Mouse (Mus musculus) ES-Bruce4 (cell line): ENCODE data around the gene A630023A22Rik. TPM values are rescaled to one million over a fixed set of nuclear protein-coding genes. Genes with fewer than 3 reads are reported as not detected.

ENCODE experiments used
- H3K27ac ChIP-seq: 2 replicates; pipeline ENCODE4 v1.5.1; 2012; ENCODE audit warnings: low read length, inconsistent platforms; ENCODE audit not compliant: insufficient read depth
- H3K27me3 ChIP-seq: 2 replicates; pipeline ENCODE4 v1.6.1; 2012; ENCODE audit warnings: mild to moderate bottlenecking, low read length, inconsistent platforms; ENCODE audit not compliant: control insufficient read depth, poor library complexity, insufficient read depth, severe bottlenecking
- H3K36me3 ChIP-seq: 2 replicates; pipeline ENCODE4 v1.6.1; 2012; ENCODE audit warnings: inconsistent platforms, mild to moderate bottlenecking, low read length, moderate library complexity; ENCODE audit not compliant: control insufficient read depth, poor library complexity, insufficient read depth, severe bottlenecking
- H3K4me1 ChIP-seq: one replicate; pipeline ENCODE4 v1.8.1; 2011; ENCODE audit warnings: low read length; ENCODE audit not compliant: control insufficient read depth, insufficient read depth
- H3K4me3 ChIP-seq: 2 replicates; pipeline ENCODE4 v1.5.1; 2011; ENCODE audit warnings: low read depth, mild to moderate bottlenecking, low read length
- H3K9ac ChIP-seq: 2 replicates; pipeline ENCODE4 v1.6.1; 2012; ENCODE audit warnings: low read depth, mild to moderate bottlenecking, inconsistent platforms; ENCODE audit not compliant: poor library complexity, severe bottlenecking
- H3K9me3 ChIP-seq: replicated peaks from 2 replicates; pipeline ENCODE4 v1.6.1; 2012; ENCODE audit warnings: mild to moderate bottlenecking, low read length, inconsistent platforms; ENCODE audit not compliant: control insufficient read depth, poor library complexity, insufficient read depth, severe bottlenecking
- CTCF ChIP-seq: IDR thresholded peaks from one replicate; pipeline ENCODE4 v1.8.1; 2011; ENCODE audit warnings: low read depth, low read length
- EP300 ChIP-seq: IDR thresholded peaks from 2 replicates; pipeline ENCODE4 v1.6.1; 2011; ENCODE audit warnings: low read depth, low read length; ENCODE audit not compliant: insufficient read depth
- POLR2A ChIP-seq: IDR thresholded peaks from one replicate; pipeline ENCODE4 v1.8.1; 2011; ENCODE audit warnings: low read length; ENCODE audit not compliant: insufficient read depth
- polyA plus RNA-seq: library from polyadenylated mRNA; stranded (reverse); fragments of >200 nt; gene quantifications from 2 replicates; pipeline ENCODE4 v1.2.4, GENCODE M21; 2011; ENCODE audit warnings: low read depth; ENCODE audit not compliant: missing spikeins, insufficient read depth, insufficient read length

The A630023A22Rik gene
- polyA plus RNA-seq, 1 experiment, result not detected

GRCm38 (mm10) chr14:34107594-34107993 is 5.0 kb upstream of the A630023A22Rik start:
- H3K4me3 ChIP-seq, result no peak overlapping the region
- H3K36me3 ChIP-seq, result no peaks in the 10 kb centered on the region
- H3K9me3 ChIP-seq, result no peaks in the 10 kb centered on the region
- no peaks in the 10 kb centered on the region for H3K27me3 ChIP-seq
- TF ChIP-seq POLR2A (no peak), EP300 (no peak), CTCF (no peak)
- H3K27ac ChIP-seq, result no peak overlapping the region
- H3K4me1 ChIP-seq, result no peaks in the 10 kb centered on the region
- H3K9ac ChIP-seq, result no peak overlapping the region

- Histone ChIP-seq H3K9ac (no peak overlapping the region), H3K4me3 (no peak overlapping the region), H3K27me3 (no peaks in the 10 kb centered on the region), H3K9me3 (no peaks in the 10 kb centered on the region), H3K27ac (no peak overlapping the region), H3K4me1 (no peaks in the 10 kb centered on the region), H3K36me3 (no peaks in the 10 kb centered on the region)
- no peak for TF ChIP-seq EP300
- peak; percentile 72 for TF ChIP-seq CTCF
- no peak for TF ChIP-seq POLR2A
Measured at GRCm38 (mm10) chr14:34106389-34107062, 4.0 kb upstream of the A630023A22Rik start.

- no peaks in the 10 kb centered on the region for H3K9me3 ChIP-seq
- H3K4me1 ChIP-seq, result no peaks in the 10 kb centered on the region
- no peak overlapping the region for H3K27ac ChIP-seq
- H3K4me3 ChIP-seq, result no peak overlapping the region
- no peaks in the 10 kb centered on the region for H3K36me3 ChIP-seq
- TF ChIP-seq CTCF, result peak; percentile 81
- TF ChIP-seq EP300, result no peak
- no peak for TF ChIP-seq POLR2A
- H3K27me3 ChIP-seq, result no peaks in the 10 kb centered on the region
- H3K9ac ChIP-seq, result no peak overlapping the region
Measured at GRCm38 (mm10) chr14:34104892-34105291, 2.3 kb upstream of the A630023A22Rik start.

- no peak overlapping the region for H3K4me3 ChIP-seq
- H3K9ac ChIP-seq, result no peak overlapping the region
- H3K4me1 ChIP-seq, result no peaks in the 10 kb centered on the region
- TF ChIP-seq POLR2A (no peak), EP300 (no peak), CTCF (no peak)
- no peaks in the 10 kb centered on the region for H3K27me3 ChIP-seq
- H3K27ac ChIP-seq, result no peak overlapping the region
- no peaks in the 10 kb centered on the region for H3K36me3 ChIP-seq
- no peaks in the 10 kb centered on the region for H3K9me3 ChIP-seq
Measured at GRCm38 (mm10) chr14:34103855-34104254, 1.3 kb upstream of the A630023A22Rik start.

GRCm38 (mm10) chr14:34096161-34096560 is 6.4 kb downstream of the A630023A22Rik start:
- TF ChIP-seq POLR2A (no peak), CTCF (no peak), EP300 (no peak)
- no peak overlapping the region for H3K27ac ChIP-seq
- no peaks in the 10 kb centered on the region for H3K36me3 ChIP-seq
- no peaks in the 10 kb centered on the region for H3K4me1 ChIP-seq
- H3K9ac ChIP-seq, result no peak overlapping the region
- H3K4me3 ChIP-seq, result no peak overlapping the region
- H3K9me3 ChIP-seq, result no peaks in the 10 kb centered on the region
- H3K27me3 ChIP-seq, result no peaks in the 10 kb centered on the region

GRCm38 (mm10) chr14:34092856-34093255 is 9.7 kb downstream of the A630023A22Rik start:
- TF ChIP-seq POLR2A (no peak), CTCF (no peak)
- no peaks in the 10 kb centered on the region for H3K4me1 ChIP-seq
- no peak overlapping the region for H3K27ac ChIP-seq
- H3K36me3 ChIP-seq, result no peaks in the 10 kb centered on the region
- no peak overlapping the region for H3K9ac ChIP-seq
- H3K9me3 ChIP-seq, result no peaks in the 10 kb centered on the region
- H3K4me3 ChIP-seq, result no peak overlapping the region
- H3K27me3 ChIP-seq, result no peaks in the 10 kb centered on the region
